Mouse (Mus musculus) hindbrain, embryonic 11.5 days (tissue): ENCODE results near the gene Olfr314. TPM values are rescaled to one million over a fixed set of nuclear protein-coding genes. Genes with fewer than 3 reads are reported as not detected.
"Not testable (repeated sequence)": the region's sequence is repeated elsewhere in the genome, so short reads cannot be mapped to it uniquely, and the experiment has no call there.

Experiments used
- ATAC-seq: fragments of 200-750 bp; cut with Nextera tagmentation; 2 replicates; pipeline ENCODE4 v1.8.0; 2017; ENCODE audit warnings: mild to moderate bottlenecking, moderate TSS enrichment, moderate library complexity; ENCODE audit not compliant: low FRiP score
- DNase-seq: peaks from one replicate; pipeline ENCODE4 v3.0.0-alpha.2; 2015; ENCODE audit warnings: low spot score
- H3K27ac ChIP-seq: fragments of 300-500 bp; sonication (generic); 2 replicates; pipeline ENCODE4 v1.5.1; 2014; ENCODE audit warnings: mild to moderate bottlenecking, low read depth, low read length
- H3K27me3 ChIP-seq: fragments of 300-500 bp; sonication (generic); 2 replicates; pipeline ENCODE4 v1.6.1; 2014; ENCODE audit warnings: mild to moderate bottlenecking, low read length, moderate library complexity, mixed read lengths; ENCODE audit not compliant: control insufficient read depth, insufficient read depth
- H3K36me3 ChIP-seq: fragments of 300-500 bp; sonication (generic); 2 replicates; pipeline ENCODE4 v1.6.1; 2014; ENCODE audit warnings: mild to moderate bottlenecking, low read length, moderate library complexity, mixed read lengths; ENCODE audit not compliant: control insufficient read depth, insufficient read depth
- H3K4me1 ChIP-seq: fragments of 300-500 bp; sonication (generic); replicated peaks from 2 replicates; pipeline ENCODE4 v1.6.1; 2014; ENCODE audit warnings: low read length, mixed read lengths; ENCODE audit not compliant: control insufficient read depth, insufficient read depth
- H3K4me2 ChIP-seq: fragments of 300-500 bp; sonication (generic); replicated peaks from 2 replicates; pipeline ENCODE4 v1.6.1; 2014; ENCODE audit warnings: mild to moderate bottlenecking, low read depth, low read length
- H3K4me3 ChIP-seq: fragments of 300-500 bp; sonication (generic); 2 replicates; pipeline ENCODE4 v1.5.1; 2014; ENCODE audit warnings: low read depth, low read length
- H3K9ac ChIP-seq: fragments of 300-500 bp; sonication (generic); 2 replicates; pipeline ENCODE4 v1.6.1; 2014; ENCODE audit warnings: low read depth, low read length
- H3K9me3 ChIP-seq: fragments of 300-500 bp; sonication (generic); 2 replicates; pipeline ENCODE4 v1.6.1; 2016; ENCODE audit warnings: low read length; ENCODE audit not compliant: control insufficient read depth
- WGBS: fragments of 180-500 bp; shearing (Covaris S2); extraction: QIAGEN DNeasy Blood & Tissue Kit; methylation state at CpG from one replicate; pipeline ENCODE4 v1.1.7; 2014; 5-methylcytosine and 5-hydroxymethylcytosine counted together
- polyA plus RNA-seq: library from polyadenylated mRNA; unstranded; fragments of >200 nt; fragmentation: Nextera tagmentation; extraction: Ambion mirVana; gene quantifications from 2 replicates; pipeline ENCODE4 v1.2.1, GENCODE M21; 2014

Gene Olfr314
- polyA plus RNA-seq, 1 experiment from 2014 or later = not detected

DNA sequence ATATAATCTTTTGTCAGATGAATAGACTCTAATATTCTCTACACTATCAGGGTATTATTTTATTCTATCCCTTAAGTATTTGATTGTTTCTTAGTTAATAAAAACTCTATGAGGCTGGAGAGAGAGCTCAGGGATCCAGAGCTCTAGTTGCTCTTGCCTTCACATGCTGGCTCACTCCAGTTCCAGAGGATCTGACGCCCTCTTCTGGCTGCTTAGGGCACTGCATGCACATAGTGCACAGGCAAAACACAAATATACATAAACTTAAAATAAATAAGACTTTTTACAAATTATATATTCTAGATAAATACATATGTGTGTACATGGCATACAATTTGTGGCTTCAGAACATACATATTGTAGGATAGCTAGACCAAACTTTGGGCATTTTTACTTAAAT, 29.2 kb downstream of the Olfr314 start:
- H3K4me2 ChIP-seq = no peak overlapping the region
- H3K4me3 ChIP-seq = no peak overlapping the region
- WGBS = 16% methylated on average over 1 of the region's 1 CpGs
- H3K27me3 ChIP-seq = no peaks in the 10 kb centered on the region
- no peak overlapping the region for H3K27ac ChIP-seq
- H3K36me3 ChIP-seq = no peaks in the 10 kb centered on the region
- ATAC-seq = no peak
- no peak overlapping the region for H3K9ac ChIP-seq
- DNase-seq = no peak
- no peaks in the 10 kb centered on the region for H3K9me3 ChIP-seq
- no peaks in the 10 kb centered on the region for H3K4me1 ChIP-seq

DNA sequence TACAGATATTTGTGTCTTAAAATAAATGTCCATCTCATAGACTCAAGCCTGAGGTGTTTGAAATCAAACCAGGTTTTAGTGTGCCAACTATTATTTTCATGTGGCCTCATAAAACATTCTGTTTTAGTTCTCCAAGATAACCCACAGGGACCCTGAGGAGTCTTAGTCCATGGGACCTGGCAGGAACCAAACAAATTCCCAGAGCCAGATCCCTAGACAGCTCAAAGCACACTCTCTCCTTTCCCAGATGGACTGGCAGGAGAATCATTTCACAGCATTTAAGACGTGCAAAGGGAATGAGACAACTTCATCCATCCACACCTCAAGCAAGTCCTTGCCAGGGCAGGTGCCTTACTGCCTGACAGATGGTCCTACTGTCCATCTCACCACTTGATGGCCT, 31.9 kb downstream of the Olfr314 start, which contains the start of gene Olfr313:
Gene Olfr313 (plus strand): TSS at position 301 of the 400 bp plus-strand sequence.
- not testable (repeated sequence) for H3K4me2 ChIP-seq, DNase-seq, H3K36me3 ChIP-seq, ATAC-seq, H3K27ac ChIP-seq, H3K4me1 ChIP-seq, H3K9me3 ChIP-seq, H3K9ac ChIP-seq, H3K27me3 ChIP-seq, H3K4me3 ChIP-seq
- 73% methylated on average over 1 of the region's 1 CpGs for WGBS

DNA sequence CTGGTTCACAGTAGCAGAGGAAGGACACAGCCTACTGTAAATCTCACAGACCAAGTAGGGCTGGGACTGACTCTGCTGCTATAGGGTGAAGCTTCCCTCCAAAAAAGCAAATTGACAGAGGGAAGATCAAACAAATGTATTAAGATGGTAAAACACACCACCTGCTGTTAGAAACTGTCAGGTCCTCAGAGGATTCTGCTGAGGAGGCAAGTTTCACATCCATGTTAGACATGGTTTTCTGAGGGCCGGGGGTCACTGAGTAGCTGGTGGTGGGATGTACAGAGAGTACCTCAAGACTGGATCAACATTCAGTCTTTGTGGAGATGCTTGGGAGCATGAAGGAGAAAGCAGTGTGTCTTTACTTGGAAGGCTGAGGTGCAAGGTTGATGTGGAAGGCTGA, 32.9 kb downstream of the Olfr314 start:
- H3K9me3 ChIP-seq = no peaks in the 10 kb centered on the region
- no peak overlapping the region for H3K4me2 ChIP-seq
- no peaks in the 10 kb centered on the region for H3K27me3 ChIP-seq
- no peak for DNase-seq
- ATAC-seq = no peak
- H3K4me1 ChIP-seq = no peaks in the 10 kb centered on the region
- no peak overlapping the region for H3K27ac ChIP-seq
- no peak overlapping the region for H3K9ac ChIP-seq
- 96% methylated on average over 1 of the region's 1 CpGs for WGBS
- H3K36me3 ChIP-seq = no peaks in the 10 kb centered on the region
- H3K4me3 ChIP-seq = no peak overlapping the region

DNA sequence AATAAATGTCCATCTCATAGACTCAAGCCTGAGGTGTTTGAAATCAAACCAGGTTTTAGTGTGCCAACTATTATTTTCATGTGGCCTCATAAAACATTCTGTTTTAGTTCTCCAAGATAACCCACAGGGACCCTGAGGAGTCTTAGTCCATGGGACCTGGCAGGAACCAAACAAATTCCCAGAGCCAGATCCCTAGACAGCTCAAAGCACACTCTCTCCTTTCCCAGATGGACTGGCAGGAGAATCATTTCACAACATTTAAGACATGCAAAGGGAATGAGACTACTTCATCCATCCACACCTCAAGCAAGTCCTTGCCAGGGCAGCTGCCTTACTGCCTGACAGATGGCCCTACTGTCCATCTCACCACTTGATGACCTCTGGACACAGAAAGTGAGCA, 46.2 kb downstream of the Olfr314 start, which contains the start of gene Olfr312:
Gene Olfr312 (plus strand): TSS at position 301 of the 400 bp plus-strand sequence.
- not testable (repeated sequence) for H3K9me3 ChIP-seq, H3K4me1 ChIP-seq, H3K9ac ChIP-seq, H3K27ac ChIP-seq, ATAC-seq, H3K27me3 ChIP-seq, H3K36me3 ChIP-seq, H3K4me2 ChIP-seq, DNase-seq, H3K4me3 ChIP-seq

DNA sequence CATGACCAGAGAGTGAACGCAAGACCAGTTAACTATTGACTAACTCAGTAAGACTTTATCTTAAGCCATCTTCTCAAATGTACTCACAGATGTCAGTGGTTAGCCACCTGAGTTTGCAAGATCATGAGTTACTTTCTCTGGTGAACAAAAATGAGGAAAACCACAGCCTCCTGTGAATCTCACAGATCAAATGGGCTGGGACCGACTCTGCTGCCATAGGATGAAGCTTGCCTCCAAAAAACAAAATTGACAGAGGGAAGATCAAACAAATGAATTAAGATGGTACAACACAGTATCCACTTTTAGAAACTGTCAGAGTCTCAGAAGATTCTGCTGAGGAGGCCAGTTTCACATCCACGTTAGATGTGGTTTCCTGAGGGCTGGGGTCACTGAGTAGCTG, 47.0 kb downstream of the Olfr314 start:
- DNase-seq = no peak
- Histone ChIP-seq H3K4me1 (no peaks in the 10 kb centered on the region), H3K27me3 (no peaks in the 10 kb centered on the region), H3K4me2 (no peak overlapping the region), H3K36me3 (no peaks in the 10 kb centered on the region), H3K9me3 (no peaks in the 10 kb centered on the region), H3K27ac (no peak overlapping the region), H3K9ac (no peak overlapping the region), H3K4me3 (no peak overlapping the region)
- no peak for ATAC-seq
- 88% methylated on average over 3 of the region's 3 CpGs for WGBS

DNA sequence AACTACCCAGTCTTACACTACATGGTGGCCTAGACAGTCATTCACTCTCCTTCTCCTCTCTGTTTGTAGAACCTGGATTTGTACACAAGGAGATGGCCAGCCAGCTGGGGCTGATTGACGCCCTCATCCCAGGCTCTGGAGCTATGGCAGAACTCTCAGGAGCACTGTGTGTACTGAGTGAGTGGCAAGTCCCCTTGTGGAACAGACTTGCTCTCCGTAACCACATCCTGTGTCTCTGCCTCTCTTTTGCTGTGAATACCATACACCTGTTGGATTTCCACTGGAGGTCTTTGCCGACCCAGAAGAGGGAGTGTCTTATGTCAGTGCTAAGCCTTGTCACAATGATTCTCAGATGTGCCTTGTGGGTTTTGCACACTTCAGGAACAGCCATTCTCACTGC, 49.8 kb downstream of the Olfr314 start:
- not testable (repeated sequence) for H3K27ac ChIP-seq, H3K4me3 ChIP-seq, H3K9ac ChIP-seq, H3K4me1 ChIP-seq, H3K36me3 ChIP-seq, H3K4me2 ChIP-seq, DNase-seq, H3K9me3 ChIP-seq, ATAC-seq, H3K27me3 ChIP-seq
- 88% methylated on average over 3 of the region's 3 CpGs for WGBS

Other genes with a start within 250 kb of the Olfr314 start
- gene Olfr330, start 248.1 kb upstream of the Olfr314 start, polyA plus RNA-seq = not detected in 2 replicates
- not detected in 2 replicates for gene Olfr329-ps, start 236.5 kb upstream of the Olfr314 start, polyA plus RNA-seq
- gene Olfr328, start 227.3 kb upstream of the Olfr314 start, polyA plus RNA-seq = 0.09 TPM in 1 of 2 replicates, not detected in the other
- not detected in 2 replicates for gene Olfr224, start 212.4 kb upstream of the Olfr314 start, polyA plus RNA-seq
- not detected in 2 replicates for gene Olfr325, start 205.2 kb upstream of the Olfr314 start, polyA plus RNA-seq
- not detected in 2 replicates for gene Olfr324, start 187.8 kb upstream of the Olfr314 start, polyA plus RNA-seq
- gene 2210407C18Rik, start 166.9 kb upstream of the Olfr314 start, polyA plus RNA-seq = not detected in 2 replicates
- not detected in 2 replicates for gene Olfr323, start 152.5 kb upstream of the Olfr314 start, polyA plus RNA-seq
- 0.27 and 0.62 TPM in 2 replicates for gene Trim58, start 142.5 kb upstream of the Olfr314 start, polyA plus RNA-seq
- gene Olfr322, start 124.2 kb upstream of the Olfr314 start, polyA plus RNA-seq = not detected in 2 replicates
- gene Olfr320, start 101.9 kb upstream of the Olfr314 start, polyA plus RNA-seq = not detected in 2 replicates
- gene Olfr319, start 83.8 kb upstream of the Olfr314 start, polyA plus RNA-seq = not detected in 2 replicates
- gene Olfr318, start 58.9 kb upstream of the Olfr314 start, polyA plus RNA-seq = not detected in 2 replicates
- gene Olfr317, start 43.7 kb upstream of the Olfr314 start, polyA plus RNA-seq = not detected in 2 replicates
- not detected in 2 replicates for gene Olfr316, start 30.2 kb upstream of the Olfr314 start, polyA plus RNA-seq
- gene Olfr315, start 9.8 kb upstream of the Olfr314 start, polyA plus RNA-seq = not detected in 2 replicates
- 8.2 and 10.1 TPM in 2 replicates for gene Fam183b, start 19.0 kb downstream of the Olfr314 start, polyA plus RNA-seq
- gene Olfr313, start 32.0 kb downstream of the Olfr314 start, polyA plus RNA-seq = not detected in 2 replicates
- 0.05 TPM in 1 of 2 replicates, not detected in the other for gene Olfr312, start 46.3 kb downstream of the Olfr314 start, polyA plus RNA-seq
- not detected in 2 replicates for gene Olfr311, start 56.3 kb downstream of the Olfr314 start, polyA plus RNA-seq
- gene Gm12258, start 64.2 kb downstream of the Olfr314 start, polyA plus RNA-seq = 16.1 and 16.6 TPM in 2 replicates
- 11.4 and 11.9 TPM in 2 replicates for gene 2810021J22Rik, start 84.3 kb downstream of the Olfr314 start, polyA plus RNA-seq
- 6.5 and 7.5 TPM in 2 replicates for gene Zfp39, start 121.3 kb downstream of the Olfr314 start, polyA plus RNA-seq
- gene Btnl10, start 135.0 kb downstream of the Olfr314 start, polyA plus RNA-seq = not detected in 2 replicates
- gene Rnf187, start 156.0 kb downstream of the Olfr314 start, polyA plus RNA-seq = 395 and 419 TPM in 2 replicates
- 108 and 114 TPM in 2 replicates for gene Hist3h2ba, start 166.0 kb downstream of the Olfr314 start, polyA plus RNA-seq
- 71.2 and 75.2 TPM in 2 replicates for gene Hist3h2a, start 171.7 kb downstream of the Olfr314 start, polyA plus RNA-seq
- gene Trim17, start 171.7 kb downstream of the Olfr314 start, polyA plus RNA-seq = 0.36 and 0.73 TPM in 2 replicates
- 15.7 and 18.2 TPM in 2 replicates for gene Trim11, start 195.1 kb downstream of the Olfr314 start, polyA plus RNA-seq